Mouse (Mus musculus) neural tube, embryonic 15.5 days (tissue): ENCODE results near the gene Tceal8. TPM values are rescaled to one million over a fixed set of nuclear protein-coding genes. Genes with fewer than 3 reads are reported as not detected.
"Not testable (repeated sequence)": the region's sequence is repeated elsewhere in the genome, so short reads cannot be mapped to it uniquely, and the experiment has no call there.

Source experiments
- ATAC-seq: fragments of 200-750 bp; cut with Nextera tagmentation; 2 replicates; pipeline ENCODE4 v1.8.0; 2017; ENCODE audit warnings: mild to moderate bottlenecking, moderate TSS enrichment, moderate library complexity; ENCODE audit not compliant: low FRiP score
- H3K27ac ChIP-seq: fragments of 300-500 bp; sonication (generic); replicated peaks from 2 replicates; pipeline ENCODE4 v1.5.1; 2015; ENCODE audit warnings: mild to moderate bottlenecking, inconsistent platforms
- H3K27me3 ChIP-seq: fragments of 300-500 bp; sonication (generic); replicated peaks from 2 replicates; pipeline ENCODE4 v1.6.1; 2015; ENCODE audit warnings: inconsistent platforms
- H3K36me3 ChIP-seq: fragments of 300-500 bp; sonication (generic); 2 replicates; pipeline ENCODE4 v1.6.1; 2015; ENCODE audit warnings: inconsistent platforms
- H3K4me1 ChIP-seq: fragments of 300-500 bp; sonication (generic); 2 replicates; pipeline ENCODE4 v1.6.1; 2015; ENCODE audit warnings: inconsistent platforms
- H3K4me2 ChIP-seq: fragments of 300-500 bp; sonication (generic); 2 replicates; pipeline ENCODE4 v1.6.1; 2015; ENCODE audit warnings: inconsistent platforms, mild to moderate bottlenecking, moderate library complexity
- H3K4me3 ChIP-seq: fragments of 300-500 bp; sonication (generic); replicated peaks from 2 replicates; pipeline ENCODE4 v1.5.1; 2015; ENCODE audit warnings: mild to moderate bottlenecking, inconsistent platforms
- H3K9ac ChIP-seq: fragments of 300-500 bp; sonication (generic); replicated peaks from 2 replicates; pipeline ENCODE4 v1.6.1; 2015; ENCODE audit warnings: mild to moderate bottlenecking, inconsistent platforms
- H3K9me3 ChIP-seq: fragments of 300-500 bp; sonication (generic); replicated peaks from 2 replicates; pipeline ENCODE4 v1.6.1; 2016; ENCODE audit warnings: inconsistent platforms
- WGBS: fragments of 180-500 bp; shearing (Covaris S2); methylation state at CpG from one replicate; pipeline ENCODE4 v1.1.7; 2015; ENCODE audit warnings: mixed read lengths; 5-methylcytosine and 5-hydroxymethylcytosine counted together
- polyA plus RNA-seq: library from polyadenylated mRNA; unstranded; fragments of >200 nt; fragmentation: Nextera tagmentation; extraction: Ambion mirVana; gene quantifications from 2 replicates; pipeline ENCODE4 v1.2.1, GENCODE M21; 2015

The Tceal8 gene
- 118 and 126 TPM in 2 replicates for polyA plus RNA-seq

DNA sequence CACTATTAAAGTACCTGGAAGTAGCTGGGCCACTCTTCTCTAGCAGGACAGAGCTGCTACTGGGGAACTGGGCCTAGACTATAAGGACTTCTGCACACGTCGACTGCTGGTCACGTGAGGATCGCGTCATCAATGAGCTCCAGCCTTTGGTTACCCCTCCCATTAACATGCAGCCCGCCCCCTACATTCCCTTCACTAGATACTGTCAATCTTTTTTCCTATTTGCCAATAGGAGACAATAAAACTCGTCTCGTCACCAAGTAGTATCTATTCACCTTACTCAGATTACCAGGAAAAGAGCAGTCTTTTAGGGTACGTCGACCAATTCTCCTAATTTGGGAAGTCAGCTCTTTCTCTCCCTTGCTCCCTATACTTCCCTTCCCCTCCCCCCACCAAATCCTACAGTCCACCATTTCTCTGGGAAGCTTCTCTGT is at the start of gene Tceal8:
Gene Tceal8, minus strand, starts transcription at position 225 of the 434 bp plus-strand sequence.
- Histone ChIP-seq H3K4me3 (peak within 1 kb of the TSS; percentile 53), H3K27me3 (no peaks in the 10 kb centered on the region), H3K36me3 (no peaks in the 10 kb centered on the region), H3K9me3 (no peaks in the 10 kb centered on the region), H3K9ac (peak within 1 kb of the TSS; percentile 59), H3K4me2 (peak within 1 kb of the TSS; percentile 54), H3K27ac (peak within 1 kb of the TSS; percentile 87), H3K4me1 (no peaks in the 10 kb centered on the region)
- WGBS, result 13% methylated on average over 10 of the region's 10 CpGs
- ATAC-seq, result peak; percentile 98

DNA sequence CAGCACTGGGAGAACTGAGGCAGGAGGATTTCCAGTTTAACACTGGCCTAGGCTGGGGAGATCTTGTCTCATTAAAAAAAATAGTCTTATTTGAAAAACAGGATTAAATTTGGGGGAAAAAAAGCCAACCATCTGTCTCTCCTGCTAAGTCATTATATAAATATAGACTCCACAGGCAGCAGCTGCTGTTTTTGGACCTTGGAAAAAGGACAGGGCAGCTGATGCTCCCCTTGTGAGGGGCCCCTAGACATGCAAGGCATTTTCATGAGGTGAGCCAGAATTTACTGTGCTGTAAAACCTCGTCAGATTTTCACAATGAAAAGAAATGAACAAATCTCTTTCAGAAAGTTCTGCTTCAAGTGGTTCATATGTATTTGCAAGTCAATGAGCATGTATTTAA is 44.2 kb upstream of the Tceal8 start:
- Histone ChIP-seq H3K27ac (no peak overlapping the region), H3K4me1 (no peaks in the 10 kb centered on the region; the same call in 1 of the 2 replicates), H3K9ac (no peak overlapping the region), H3K36me3 (no peaks in the 10 kb centered on the region), H3K4me3 (no peak overlapping the region), H3K9me3 (no peaks in the 10 kb centered on the region), H3K27me3 (no peaks in the 10 kb centered on the region), H3K4me2 (no peak overlapping the region)
- 53% methylated on average over 1 of the region's 1 CpGs for WGBS
- no peak for ATAC-seq

DNA sequence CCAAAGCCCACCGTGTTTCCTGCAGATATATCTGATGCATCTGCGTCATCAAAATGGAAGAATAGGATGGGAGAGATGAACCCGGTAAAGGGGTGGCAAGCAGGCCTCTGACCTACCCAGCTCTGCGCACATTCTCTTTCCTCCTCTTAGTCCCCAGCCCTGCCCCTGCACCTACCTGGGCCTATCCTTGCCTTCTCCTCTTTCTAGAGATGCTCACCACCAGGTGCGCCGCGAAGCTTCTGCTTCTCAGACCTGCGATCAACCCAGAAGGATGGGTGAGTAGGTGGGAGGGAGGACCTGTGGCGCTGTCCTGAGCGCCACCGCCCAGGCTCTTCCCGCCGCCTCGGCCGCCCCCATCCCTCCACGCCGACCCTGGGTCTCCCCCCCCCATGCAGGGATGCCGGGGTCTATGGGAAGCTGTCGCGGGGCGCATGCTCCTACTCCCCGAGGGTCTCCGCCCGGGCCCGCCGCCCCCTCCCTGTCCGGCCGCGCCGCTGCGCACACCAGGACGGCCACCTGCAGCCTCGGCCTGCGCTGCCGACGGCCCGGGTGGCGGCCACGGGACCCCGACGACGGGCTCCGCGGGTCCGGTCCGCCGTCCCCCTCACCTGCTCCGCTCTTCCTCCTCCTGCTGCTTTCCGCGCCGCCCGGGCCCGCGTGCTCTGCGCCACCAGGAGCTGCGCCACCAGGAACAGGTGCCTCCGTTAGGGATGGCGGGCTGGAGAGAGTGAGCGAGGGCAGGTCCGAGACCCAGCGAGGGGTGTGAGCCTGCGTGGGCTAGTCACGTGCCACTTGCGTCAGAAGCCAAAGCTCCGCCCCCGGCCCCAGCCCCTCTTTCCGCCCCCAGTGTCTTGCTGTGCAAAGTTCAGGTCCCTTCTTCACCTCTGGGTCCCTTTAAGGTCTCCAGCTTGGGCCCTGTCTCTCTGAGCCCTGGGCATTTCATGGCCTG is 42.9 kb upstream of the Tceal8 start, which contains the start of the genes Tceal7 and Bex1:
Gene Tceal7, plus strand, starts transcription at position 51 of the 949 bp plus-strand sequence.
Gene Bex1, minus strand, starts transcription at position 785 of the 949 bp plus-strand sequence.
- peak within 1 kb of the TSS; percentile 51 for H3K4me2 ChIP-seq
- not testable (repeated sequence) for H3K9me3 ChIP-seq, H3K36me3 ChIP-seq, H3K27me3 ChIP-seq, H3K4me1 ChIP-seq, H3K27ac ChIP-seq
- peak within 1 kb of the TSS; percentile 43 for H3K4me3 ChIP-seq
- H3K9ac ChIP-seq, result peak within 1 kb of the TSS; percentile 38
- WGBS, result 27% methylated on average over 21 of the region's 67 CpGs
- ATAC-seq, result peak; percentile 97

DNA sequence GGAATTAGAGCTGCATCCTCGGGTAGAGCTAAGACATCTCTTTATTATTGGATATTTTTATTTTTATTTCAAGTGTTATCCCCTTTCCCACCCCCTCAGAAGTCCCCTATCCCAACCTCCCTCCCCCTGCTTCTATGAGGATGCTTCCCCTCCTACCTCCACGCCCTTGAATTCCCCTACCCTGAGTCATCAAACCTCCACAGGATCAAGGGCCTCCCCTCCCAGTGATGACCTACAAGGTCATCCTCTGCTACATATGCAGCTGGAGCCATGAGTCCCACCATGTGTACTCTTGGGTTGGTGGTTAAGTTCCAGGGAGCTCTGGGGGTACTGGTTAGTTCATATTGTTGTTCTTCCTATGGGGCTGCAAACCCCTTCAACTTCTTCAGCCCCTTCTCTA is 41.3 kb upstream of the Tceal8 start:
- ATAC-seq, result no peak
- Histone ChIP-seq H3K36me3 (no peaks in the 10 kb centered on the region), H3K9ac (no peak overlapping the region), H3K4me3 (no peak overlapping the region), H3K4me1 (no peaks in the 10 kb centered on the region; the same call in 1 of the 2 replicates), H3K27me3 (no peaks in the 10 kb centered on the region), H3K9me3 (no peaks in the 10 kb centered on the region), H3K27ac (no peak overlapping the region), H3K4me2 (no peak overlapping the region)
- WGBS, result 85% methylated on average over 2 of the region's 2 CpGs

DNA sequence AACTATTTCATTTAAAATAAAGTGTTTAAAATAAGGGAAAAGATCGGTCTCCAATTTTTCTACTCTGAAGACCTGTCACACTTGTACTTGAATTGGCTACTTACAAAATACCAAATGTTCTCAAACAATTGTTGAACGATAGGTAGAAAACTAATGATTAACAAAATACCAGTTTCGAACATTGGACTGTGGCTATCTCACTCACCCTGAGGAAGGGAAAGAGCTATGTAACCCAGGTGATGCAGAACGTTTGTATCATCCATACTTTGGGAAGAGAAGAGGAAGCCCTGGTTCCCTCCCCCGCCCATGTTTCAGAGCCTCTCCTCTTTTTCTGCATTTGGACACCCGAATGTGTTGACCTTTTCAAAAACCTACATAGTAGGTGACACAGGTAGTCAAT is 32.3 kb upstream of the Tceal8 start:
- H3K27ac ChIP-seq, result no peak overlapping the region
- H3K4me1 ChIP-seq, result peaks cover 4% of the 10 kb centered on the region; the same call in 1 of the 2 replicates
- H3K9ac ChIP-seq, result no peak overlapping the region
- H3K9me3 ChIP-seq, result no peaks in the 10 kb centered on the region
- no peak overlapping the region for H3K4me3 ChIP-seq
- WGBS, result 88% methylated on average over 6 of the region's 6 CpGs
- no peaks in the 10 kb centered on the region for H3K27me3 ChIP-seq
- no peak for ATAC-seq
- H3K36me3 ChIP-seq, result no peaks in the 10 kb centered on the region
- H3K4me2 ChIP-seq, result no peak overlapping the region

DNA sequence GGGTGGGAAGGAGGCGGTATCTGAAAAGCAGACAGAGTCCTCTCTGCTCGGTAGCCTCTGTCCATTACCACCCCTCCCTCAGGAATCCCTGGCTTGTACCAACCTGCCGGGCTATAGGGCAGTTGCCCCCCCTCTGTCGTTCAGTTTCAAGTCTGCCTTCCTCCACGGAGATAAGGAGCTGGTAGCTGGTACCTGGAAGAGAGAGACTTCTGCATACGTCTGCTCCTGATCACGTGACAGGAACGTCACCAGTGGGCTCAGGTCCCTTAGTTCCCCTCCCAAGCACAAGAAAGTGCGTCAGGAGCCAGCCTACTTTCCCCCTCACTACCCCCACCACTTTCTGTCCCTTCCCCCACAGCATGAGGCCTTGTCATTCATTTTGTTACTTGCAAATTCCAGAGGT is 31.5 kb upstream of the Tceal8 start, which contains the start of gene Tceal5:
Gene Tceal5, minus strand, starts transcription at position 213 of the 403 bp plus-strand sequence.
- H3K9me3 ChIP-seq, result no peaks in the 10 kb centered on the region
- peak within 1 kb of the TSS; percentile 77 for H3K27ac ChIP-seq
- 28% methylated on average over 9 of the region's 9 CpGs for WGBS
- H3K27me3 ChIP-seq, result no peaks in the 10 kb centered on the region
- peak within 1 kb of the TSS; percentile 58 for H3K9ac ChIP-seq
- H3K4me1 ChIP-seq, result peaks cover 4% of the 10 kb centered on the region; the same call in 1 of the 2 replicates
- peak; percentile 95 for ATAC-seq
- no peaks in the 10 kb centered on the region for H3K36me3 ChIP-seq
- H3K4me3 ChIP-seq, result peak within 1 kb of the TSS; percentile 47
- peak within 1 kb of the TSS; percentile 54 for H3K4me2 ChIP-seq

DNA sequence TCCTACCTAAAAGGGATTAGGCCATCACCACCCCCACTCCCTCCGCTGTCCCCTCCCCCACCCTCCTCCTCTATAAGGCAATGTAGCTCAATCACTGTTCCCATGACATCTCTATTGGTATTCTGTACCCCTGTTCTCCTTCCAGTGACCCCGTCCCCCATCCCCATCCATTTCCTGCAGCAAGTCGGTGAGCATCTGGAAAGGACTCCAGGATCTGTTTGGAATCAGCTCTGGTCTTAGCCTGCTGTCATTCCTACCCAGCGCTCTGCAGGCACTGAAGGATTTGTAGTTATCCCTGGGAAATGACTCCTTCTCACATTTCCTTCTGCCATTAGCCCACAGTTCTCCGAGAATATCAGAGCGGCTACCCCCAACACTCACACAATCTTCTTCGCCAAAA is 31.1 kb upstream of the Tceal8 start:
- Histone ChIP-seq H3K4me3 (peak overlapping the region; percentile 47), H3K4me1 (peaks cover 4% of the 10 kb centered on the region; the same call in 1 of the 2 replicates), H3K9ac (peak overlapping the region; percentile 58), H3K4me2 (peak overlapping the region; percentile 54), H3K27ac (peak overlapping the region; percentile 77), H3K9me3 (no peaks in the 10 kb centered on the region), H3K36me3 (no peaks in the 10 kb centered on the region), H3K27me3 (no peaks in the 10 kb centered on the region)
- WGBS, result 29% methylated on average over 7 of the region's 7 CpGs
- ATAC-seq, result peak; percentile 59

DNA sequence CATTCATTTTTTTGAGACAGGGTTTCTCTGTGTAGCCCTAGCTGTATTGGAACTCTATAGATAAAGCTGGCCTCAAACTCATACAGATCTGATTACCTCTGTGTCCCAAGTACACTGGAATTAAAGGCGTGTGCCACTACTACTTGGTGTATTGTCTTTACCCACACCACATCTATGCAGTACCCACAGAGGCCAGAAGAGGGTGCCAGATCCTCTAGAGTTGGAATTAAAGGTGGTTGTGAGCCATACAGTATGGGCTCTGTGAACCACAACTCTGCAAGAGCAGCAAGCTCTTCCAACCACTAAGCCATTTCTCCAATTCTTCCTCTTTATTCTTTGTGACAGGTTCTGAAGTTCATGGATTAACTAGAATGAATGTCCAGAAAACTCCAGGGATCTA is 24.7 kb upstream of the Tceal8 start:
- Histone ChIP-seq H3K9ac (no peak overlapping the region), H3K27me3 (no peaks in the 10 kb centered on the region), H3K36me3 (no peaks in the 10 kb centered on the region), H3K4me2 (no peak overlapping the region), H3K4me1 (no peaks in the 10 kb centered on the region), H3K4me3 (no peak overlapping the region), H3K9me3 (no peaks in the 10 kb centered on the region), H3K27ac (no peak overlapping the region)
- ATAC-seq, result no peak
- WGBS, result 56% methylated on average over 1 of the region's 1 CpGs

DNA sequence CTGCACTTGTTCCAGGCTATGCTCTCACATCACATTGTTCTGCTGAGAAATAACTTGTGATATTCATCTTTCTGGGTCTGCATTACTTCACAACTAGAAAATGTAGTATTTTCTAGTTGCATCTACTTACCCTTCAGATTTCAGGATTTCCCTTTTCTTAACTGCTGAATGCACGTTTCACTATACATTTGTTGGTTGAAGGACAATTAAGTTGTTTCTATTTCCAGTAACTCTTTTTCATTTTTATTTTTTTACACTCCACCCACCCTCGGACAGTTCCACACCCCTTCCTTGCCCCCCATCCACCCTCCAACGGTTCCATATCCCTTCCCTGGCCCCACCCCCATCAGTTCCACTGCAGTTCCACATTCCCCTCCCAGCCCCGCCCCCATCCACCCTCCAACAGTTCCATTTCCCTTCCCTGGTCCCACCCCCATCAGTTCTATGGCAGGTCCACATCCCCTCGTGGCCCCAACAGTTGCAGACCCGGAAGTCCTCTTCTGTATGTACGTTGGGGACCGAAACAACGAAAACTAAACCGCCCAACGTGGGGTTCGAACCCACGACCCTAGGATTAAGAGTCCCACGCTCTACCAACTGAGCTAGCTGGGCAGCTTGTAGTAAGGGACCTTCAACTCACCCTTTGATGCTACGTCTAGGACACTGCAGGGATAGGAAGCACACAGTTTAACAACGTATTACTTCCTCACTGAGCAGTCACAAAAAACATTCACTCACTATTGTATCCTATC is 23.2 kb upstream of the Tceal8 start:
- no peaks in the 10 kb centered on the region for H3K36me3 ChIP-seq
- WGBS, result 83% methylated on average over 16 of the region's 16 CpGs
- no peaks in the 10 kb centered on the region for H3K9me3 ChIP-seq
- H3K9ac ChIP-seq, result no peak overlapping the region
- no peak for ATAC-seq
- H3K4me1 ChIP-seq, result no peaks in the 10 kb centered on the region
- no peak overlapping the region for H3K27ac ChIP-seq
- H3K4me3 ChIP-seq, result no peak overlapping the region
- no peak overlapping the region for H3K4me2 ChIP-seq
- no peaks in the 10 kb centered on the region for H3K27me3 ChIP-seq

DNA sequence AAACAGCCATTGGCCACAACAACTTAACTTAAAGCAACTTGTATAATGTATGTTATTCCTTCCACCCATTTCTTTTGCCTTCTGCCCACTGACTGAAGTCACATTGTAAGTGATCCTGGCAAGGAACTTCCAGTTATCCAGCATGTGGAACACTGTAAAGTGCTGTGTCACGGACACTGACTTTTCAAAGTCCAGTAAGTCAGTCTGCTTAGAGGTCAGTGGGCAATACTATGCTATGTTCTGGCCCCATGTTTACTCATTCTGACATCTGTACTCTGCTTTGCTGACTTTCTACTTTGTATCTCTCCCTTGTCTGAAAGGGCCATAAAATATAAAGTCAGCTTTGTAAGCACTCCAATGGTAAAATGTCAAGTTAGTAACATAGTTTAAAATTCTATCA is 11.0 kb upstream of the Tceal8 start:
- no peaks in the 10 kb centered on the region for H3K9me3 ChIP-seq
- no peak overlapping the region for H3K4me2 ChIP-seq
- H3K36me3 ChIP-seq, result no peaks in the 10 kb centered on the region
- ATAC-seq, result no peak
- no peaks in the 10 kb centered on the region for H3K4me1 ChIP-seq
- no peaks in the 10 kb centered on the region for H3K27me3 ChIP-seq
- H3K9ac ChIP-seq, result no peak overlapping the region
- 89% methylated on average over 1 of the region's 1 CpGs for WGBS
- no peak overlapping the region for H3K27ac ChIP-seq
- no peak overlapping the region for H3K4me3 ChIP-seq

DNA sequence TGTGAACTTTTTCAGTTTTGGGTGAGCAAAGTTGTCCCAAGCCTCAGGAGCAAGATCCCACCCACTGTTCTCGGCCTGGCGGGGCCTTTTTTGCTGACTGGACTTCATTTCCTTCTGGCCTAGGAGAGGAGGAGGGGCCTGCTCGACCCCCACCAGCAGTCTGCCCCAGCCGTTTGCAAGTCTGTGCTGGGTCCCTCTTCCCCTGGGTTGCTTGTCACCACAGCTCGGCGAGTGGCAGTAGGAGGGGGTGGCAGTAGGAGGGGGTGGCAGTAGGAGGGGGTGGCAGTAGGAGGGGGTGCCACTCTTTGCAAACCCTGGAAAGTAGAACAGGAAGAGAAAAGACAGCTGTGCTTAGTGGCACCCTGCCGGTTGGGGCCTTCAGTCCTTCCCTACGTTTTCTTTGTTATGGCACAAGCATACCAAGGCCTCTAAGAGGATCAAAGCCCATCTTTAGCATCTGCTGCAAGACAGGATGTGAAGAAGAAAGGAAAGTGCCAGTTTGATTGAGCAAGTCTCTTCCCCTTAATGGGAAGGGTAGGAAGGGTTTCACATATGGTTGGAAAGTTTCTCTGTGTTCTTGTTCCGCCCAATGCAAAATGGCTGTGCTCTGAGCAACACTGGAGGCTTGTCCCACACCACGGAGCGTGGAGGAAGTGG is 8.9 kb upstream of the Tceal8 start:
- Histone ChIP-seq H3K36me3 (no peaks in the 10 kb centered on the region), H3K27ac (no peak overlapping the region)
- WGBS, result 26% methylated on average over 8 of the region's 11 CpGs

More for the DNA sequence above, 8.9 kb upstream of the Tceal8 start:
- Histone ChIP-seq H3K9me3 (no peaks in the 10 kb centered on the region), H3K4me3 (no peak overlapping the region), H3K4me2 (no peak overlapping the region), H3K4me1 (no peaks in the 10 kb centered on the region), H3K9ac (no peak overlapping the region), H3K27me3 (no peaks in the 10 kb centered on the region)
- no peak for ATAC-seq
